Mouse (Mus musculus) erythroblast, embryonic 14.5 days (primary cell): ENCODE results near the gene Fstl1. TPM values are rescaled to one million over a fixed set of nuclear protein-coding genes. Genes with fewer than 3 reads are reported as not detected.

Experiments
- H3K27me3 ChIP-seq: 2 replicates; pipeline ENCODE4 v1.6.1; 2012; ENCODE audit warnings: inconsistent platforms; ENCODE audit not compliant: control insufficient read depth
- H3K36me3 ChIP-seq: 2 replicates; pipeline ENCODE4 v1.6.1; 2012; ENCODE audit warnings: mild to moderate bottlenecking, inconsistent platforms; ENCODE audit not compliant: control insufficient read depth
- H3K4me1 ChIP-seq: 2 replicates; pipeline ENCODE4 v1.6.1; 2012; ENCODE audit warnings: inconsistent platforms; ENCODE audit not compliant: control insufficient read depth
- H3K4me3 ChIP-seq: replicated peaks from 2 replicates; pipeline ENCODE3; 2012; ENCODE audit warnings: moderate library complexity, mild to moderate bottlenecking, inconsistent platforms
- H3K9me3 ChIP-seq: 2 replicates; pipeline ENCODE4 v1.6.1; 2012; ENCODE audit warnings: low read length, inconsistent platforms, mixed read lengths; ENCODE audit not compliant: control insufficient read depth
- GATA1 ChIP-seq: IDR thresholded peaks from 2 replicates; pipeline ENCODE4 v1.6.1; 2012; ENCODE audit warnings: low read length, inconsistent platforms, mixed read lengths
- TAL1 ChIP-seq: IDR thresholded peaks from 3 replicates; pipeline ENCODE4 v1.6.1; 2012; ENCODE audit warnings: low read length, inconsistent platforms, mixed read lengths
- polyA plus RNA-seq: library from polyadenylated mRNA; stranded (reverse); fragments of >175 nt; gene quantifications from 2 replicates; pipeline ENCODE4 v1.2.3, GENCODE M21; 2012

The Fstl1 gene
- polyA plus RNA-seq: 0.01 TPM in 1 of 2 replicates, not detected in the other

- Histone ChIP-seq H3K4me1 (no peaks in the 10 kb centered on the region; the same call in 1 of the 2 replicates), H3K4me3 (peak within 1 kb of the TSS; percentile 43), H3K9me3 (no peaks in the 10 kb centered on the region), H3K27me3 (peaks cover 42% of the 10 kb centered on the region), H3K36me3 (no peaks in the 10 kb centered on the region)
- no peak for TF ChIP-seq TAL1
- no peak for TF ChIP-seq GATA1
Measured at GRCm38 (mm10) chr16:37776860-37777651, at the start of gene Fstl1. Fstl1 (plus strand) TSS chr16:37776873.

DNA sequence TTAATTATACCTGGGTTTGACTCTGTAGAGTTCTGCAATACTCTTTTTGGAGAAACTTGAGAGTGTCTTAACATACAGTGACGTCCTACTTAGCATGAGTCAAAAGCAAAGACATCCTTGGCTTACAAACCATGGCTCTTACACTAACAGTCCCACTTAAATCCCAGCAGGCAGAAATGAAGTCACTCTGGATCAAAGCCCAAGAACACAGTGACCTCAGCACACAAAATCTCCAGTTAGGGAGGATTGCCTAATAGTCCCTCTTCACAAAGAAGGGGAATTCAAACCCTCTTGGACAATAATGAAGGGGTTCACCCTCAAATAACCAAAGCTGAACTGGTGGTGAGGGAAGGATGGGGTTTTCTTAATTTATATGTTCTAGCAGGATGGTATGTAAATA lies 48.0 kb upstream of the Fstl1 start:
- Histone ChIP-seq H3K4me3 (no peak overlapping the region), H3K4me1 (no peaks in the 10 kb centered on the region), H3K36me3 (no peaks in the 10 kb centered on the region), H3K27me3 (no peaks in the 10 kb centered on the region), H3K9me3 (no peaks in the 10 kb centered on the region)
- TF ChIP-seq TAL1 (no peak), GATA1 (no peak)

- H3K9me3 ChIP-seq: no peaks in the 10 kb centered on the region
- H3K27me3 ChIP-seq: no peaks in the 10 kb centered on the region
- TF ChIP-seq TAL1 (no peak), GATA1 (no peak)
- no peaks in the 10 kb centered on the region for H3K36me3 ChIP-seq
- H3K4me1 ChIP-seq: no peaks in the 10 kb centered on the region
- no peak overlapping the region for H3K4me3 ChIP-seq
Measured at GRCm38 (mm10) chr16:37729381-37730150, 47.1 kb upstream of the Fstl1 start.

GRCm38 (mm10) chr16:37730293-37730835 lies 46.3 kb upstream of the Fstl1 start:
- Histone ChIP-seq H3K9me3 (no peaks in the 10 kb centered on the region), H3K36me3 (no peaks in the 10 kb centered on the region), H3K4me3 (no peak overlapping the region), H3K4me1 (no peaks in the 10 kb centered on the region), H3K27me3 (no peaks in the 10 kb centered on the region)
- TF ChIP-seq TAL1 (no peak), GATA1 (no peak)

- Histone ChIP-seq H3K4me1 (no peaks in the 10 kb centered on the region), H3K27me3 (no peaks in the 10 kb centered on the region), H3K9me3 (no peaks in the 10 kb centered on the region), H3K36me3 (no peaks in the 10 kb centered on the region), H3K4me3 (no peak overlapping the region)
- TF ChIP-seq GATA1 (no peak), TAL1 (no peak)
Measured at GRCm38 (mm10) chr16:37731431-37731830, 45.2 kb upstream of the Fstl1 start.

DNA sequence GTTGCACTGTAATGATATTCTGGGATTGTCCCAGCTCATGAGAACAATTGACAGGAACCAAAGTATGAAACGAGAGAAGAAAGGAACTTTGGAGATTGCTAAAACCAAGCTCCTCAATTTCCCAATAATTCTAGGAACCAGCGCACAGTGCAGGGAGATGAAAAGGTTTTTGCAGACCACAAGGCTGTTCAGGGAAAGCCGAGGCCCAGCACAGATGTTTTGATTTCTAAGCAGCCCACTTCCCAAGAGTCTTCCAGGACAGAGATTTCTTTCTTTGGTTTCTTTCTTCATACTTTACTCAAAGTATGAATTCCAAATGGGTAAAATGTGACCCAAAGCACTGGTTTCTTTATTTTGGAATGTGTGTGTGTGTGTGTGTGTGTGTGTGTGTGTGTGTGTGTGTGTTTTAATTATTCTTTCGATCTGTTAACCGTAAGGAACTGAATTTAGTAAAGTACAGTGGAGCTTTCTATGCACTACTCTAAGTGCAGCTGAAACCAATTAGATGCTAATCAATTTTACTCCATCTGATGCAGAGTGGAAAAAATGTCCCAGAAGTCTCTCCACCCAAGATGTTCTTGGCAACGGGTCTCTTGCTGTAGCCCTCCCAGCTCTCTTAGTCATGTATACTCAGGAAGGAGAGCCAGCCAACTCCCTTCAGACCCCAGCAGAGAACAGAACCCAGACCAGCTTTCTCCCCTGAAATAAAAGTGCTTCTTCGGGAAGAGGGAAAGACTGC lies 44.5 kb upstream of the Fstl1 start:
- H3K4me1 ChIP-seq: no peaks in the 10 kb centered on the region
- H3K27me3 ChIP-seq: no peaks in the 10 kb centered on the region
- no peaks in the 10 kb centered on the region for H3K36me3 ChIP-seq
- TF ChIP-seq TAL1 (no peak), GATA1 (no peak)
- no peaks in the 10 kb centered on the region for H3K9me3 ChIP-seq
- H3K4me3 ChIP-seq: no peak overlapping the region

DNA sequence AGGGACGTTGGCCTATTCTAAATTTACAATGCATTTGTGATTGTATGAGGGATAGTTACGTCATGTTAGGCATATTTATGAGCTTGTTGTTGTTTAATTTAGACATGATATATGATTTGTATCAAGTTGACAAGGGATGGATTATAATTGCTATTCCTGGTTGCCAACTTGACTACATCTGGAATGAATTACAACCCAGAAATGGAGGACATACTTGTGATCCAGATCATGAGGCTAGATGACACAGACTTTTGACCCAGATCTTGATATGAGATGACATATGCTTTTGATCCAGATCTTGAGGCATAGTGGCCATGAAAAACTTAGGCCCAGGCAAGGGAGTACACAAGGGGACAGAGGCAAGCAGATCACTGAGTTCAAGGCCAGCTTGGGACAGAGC lies 36.6 kb upstream of the Fstl1 start:
- H3K27me3 ChIP-seq: no peaks in the 10 kb centered on the region
- no peaks in the 10 kb centered on the region for H3K4me1 ChIP-seq
- H3K36me3 ChIP-seq: no peaks in the 10 kb centered on the region
- no peaks in the 10 kb centered on the region for H3K9me3 ChIP-seq
- no peak overlapping the region for H3K4me3 ChIP-seq
- TF ChIP-seq GATA1 (no peak), TAL1 (no peak)

- Histone ChIP-seq H3K27me3 (no peaks in the 10 kb centered on the region), H3K4me3 (no peak overlapping the region), H3K9me3 (no peaks in the 10 kb centered on the region), H3K4me1 (no peaks in the 10 kb centered on the region), H3K36me3 (no peaks in the 10 kb centered on the region)
- TF ChIP-seq GATA1: no peak
- no peak for TF ChIP-seq TAL1
Measured at GRCm38 (mm10) chr16:37742266-37742665, 34.4 kb upstream of the Fstl1 start.

DNA sequence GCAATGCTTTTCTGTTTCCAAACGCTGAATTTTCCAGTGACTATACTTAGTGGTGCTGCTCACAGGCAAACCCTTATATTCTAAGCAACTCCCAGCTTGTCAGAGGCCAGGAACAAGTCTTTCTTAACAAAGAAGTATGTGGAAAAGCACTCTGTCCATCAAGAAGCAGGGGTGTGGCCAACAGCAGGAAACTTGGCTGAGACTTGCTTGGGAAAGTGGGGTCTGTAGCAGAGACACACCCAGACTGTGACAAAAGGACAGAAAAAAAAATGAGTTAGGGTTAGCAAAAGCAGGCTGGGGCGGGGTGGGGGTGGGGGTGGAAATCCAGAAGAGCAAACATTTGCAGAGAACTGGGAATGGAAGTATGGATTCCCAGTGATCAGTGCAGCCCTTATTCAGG lies 23.8 kb upstream of the Fstl1 start:
- no peaks in the 10 kb centered on the region for H3K27me3 ChIP-seq

More for the DNA sequence above, 23.8 kb upstream of the Fstl1 start:
- H3K4me1 ChIP-seq: 0 out of 2 replicates have a peak, but pooled peaks cover 2% of the 10 kb centered on the region
- H3K4me3 ChIP-seq: no peak overlapping the region
- TF ChIP-seq GATA1 (no peak), TAL1 (no peak)
- H3K9me3 ChIP-seq: no peaks in the 10 kb centered on the region
- no peaks in the 10 kb centered on the region for H3K36me3 ChIP-seq
